Mouse (Mus musculus) midbrain, postnatal 0 days (tissue): ENCODE measurements around the gene Klrg2. TPM values are rescaled to one million over a fixed set of nuclear protein-coding genes. Genes with fewer than 3 reads are reported as not detected.

Experiments
- ATAC-seq: fragments of 200-750 bp; cut with Nextera tagmentation; 2 replicates; pipeline ENCODE4 v1.8.0; 2017; ENCODE audit warnings: moderate number of reproducible peaks, mild to moderate bottlenecking, moderate TSS enrichment, moderate library complexity; ENCODE audit not compliant: low FRiP score
- DNase-seq: peaks from one replicate; pipeline ENCODE4 v3.0.0-alpha.2; 2015; ENCODE audit warnings: low spot score
- H3K27ac ChIP-seq: fragments of 300-500 bp; sonication (generic); 2 replicates; pipeline ENCODE4 v1.5.1; 2014; ENCODE audit warnings: low read depth, mild to moderate bottlenecking, low read length, mixed read lengths
- H3K27me3 ChIP-seq: fragments of 300-500 bp; sonication (generic); 2 replicates; pipeline ENCODE4 v1.6.1; 2014; ENCODE audit warnings: low read length, control low read depth, mixed read lengths; ENCODE audit not compliant: insufficient read depth
- H3K36me3 ChIP-seq: fragments of 300-500 bp; sonication (generic); 2 replicates; pipeline ENCODE4 v1.6.1; 2014; ENCODE audit warnings: low read length, control low read depth, mixed read lengths; ENCODE audit not compliant: insufficient read depth
- H3K4me1 ChIP-seq: fragments of 300-500 bp; sonication (generic); 2 replicates; pipeline ENCODE4 v1.6.1; 2014; ENCODE audit warnings: mild to moderate bottlenecking, control low read depth, antibody characterized with exemption, low read length, mixed read lengths; ENCODE audit not compliant: insufficient read depth
- H3K4me2 ChIP-seq: fragments of 300-500 bp; sonication (generic); 2 replicates; pipeline ENCODE4 v1.6.1; 2014; ENCODE audit warnings: low read depth, mild to moderate bottlenecking, low read length, mixed read lengths; ENCODE audit not compliant: poor library complexity, severe bottlenecking
- H3K4me3 ChIP-seq: fragments of 300-500 bp; sonication (generic); 2 replicates; pipeline ENCODE4 v1.5.1; 2014; ENCODE audit warnings: low read depth, mild to moderate bottlenecking, low read length, moderate library complexity
- H3K9ac ChIP-seq: fragments of 300-500 bp; sonication (generic); replicated peaks from 2 replicates; pipeline ENCODE4 v1.6.1; 2014; ENCODE audit warnings: mild to moderate bottlenecking, low read length, moderate library complexity, mixed read lengths; ENCODE audit not compliant: poor library complexity, severe bottlenecking
- H3K9me3 ChIP-seq: fragments of 300-500 bp; sonication (generic); 2 replicates; pipeline ENCODE4 v1.6.1; 2016; ENCODE audit warnings: low read length, control low read depth
- CTCF ChIP-seq: IDR thresholded peaks from 2 replicates; pipeline ENCODE4 v1.5.1; 2016; ENCODE audit warnings: antibody characterized with exemption, mild to moderate bottlenecking
- WGBS: fragments of 180-500 bp; shearing (Covaris S2); extraction: QIAGEN DNeasy Blood & Tissue Kit; methylation state at CpG from one replicate; pipeline ENCODE4 v1.1.7; 2014; 5-methylcytosine and 5-hydroxymethylcytosine counted together
- polyA plus RNA-seq: library from polyadenylated mRNA; unstranded; fragments of >200 nt; fragmentation: Nextera tagmentation; extraction: Ambion mirVana; gene quantifications from 2 replicates; pipeline ENCODE4 v1.2.1, GENCODE M21; 2015
- total RNA-seq: library from RNA; depleted of rRNA; stranded (reverse); fragments of >200 nt; gene quantifications from 2 replicates; pipeline ENCODE4 v1.2.3, GENCODE M21; 2014

Gene Klrg2
- total and polyA plus RNA-seq, 2 experiments from 2014 or later, result 0.21 to 0.22 TPM

- 73% methylated on average over 11 of the region's 11 CpGs for WGBS
- TF ChIP-seq CTCF, result no peak
- ATAC-seq, result no peak
- peaks cover 10% of the 10 kb centered on the region; the same call in 1 of the 2 replicates for H3K4me1 ChIP-seq
- no peak overlapping the region for H3K9ac ChIP-seq
- no peak overlapping the region for H3K27ac ChIP-seq
- no peak overlapping the region for H3K4me3 ChIP-seq
- DNase-seq, result no peak
- H3K36me3 ChIP-seq, result no peaks in the 10 kb centered on the region
- no peaks in the 10 kb centered on the region for H3K9me3 ChIP-seq
- peaks cover 31% of the 10 kb centered on the region for H3K27me3 ChIP-seq
- H3K4me2 ChIP-seq, result no peak overlapping the region
Observed at GRCm38 (mm10) chr6:38640401-38640800, 3.4 kb upstream of the Klrg2 start.

GRCm38 (mm10) chr6:38635941-38636851 lies 846 bp downstream of the Klrg2 start:
- WGBS, result under 1% methylated on average over 60 of the region's 72 CpGs
- Histone ChIP-seq H3K36me3 (no peaks in the 10 kb centered on the region), H3K9me3 (no peaks in the 10 kb centered on the region), H3K4me1 (peaks cover 10% of the 10 kb centered on the region; the same call in 1 of the 2 replicates), H3K4me2 (peak overlapping the region; percentile 82), H3K4me3 (peak overlapping the region; percentile 50), H3K9ac (peak overlapping the region; percentile 46), H3K27ac (no peak overlapping the region), H3K27me3 (peaks cover 46% of the 10 kb centered on the region)
- DNase-seq, result peak; percentile 47
- TF ChIP-seq CTCF, result no peak
- peak; percentile 55 for ATAC-seq

DNA sequence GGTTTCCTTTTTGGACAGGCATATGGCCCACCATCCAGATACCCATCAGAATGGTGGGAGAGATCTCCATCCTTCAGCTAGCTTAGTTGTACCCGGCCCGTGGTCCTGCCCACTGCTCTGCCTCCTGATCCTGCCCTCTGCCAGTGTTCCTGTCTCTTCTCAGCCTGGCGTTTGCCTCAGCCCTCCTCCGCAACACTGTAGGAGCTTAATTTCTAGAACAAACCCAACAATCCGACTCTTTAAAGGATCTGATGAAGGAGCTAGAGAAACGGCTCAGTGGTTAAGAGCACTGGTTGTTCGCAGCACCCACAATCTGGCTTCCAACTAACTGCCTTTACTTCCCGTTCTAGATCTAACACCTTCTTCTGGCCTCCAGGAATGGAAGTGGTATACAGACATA lies 2.6 kb downstream of the Klrg2 start:
- Histone ChIP-seq H3K36me3 (no peaks in the 10 kb centered on the region), H3K9ac (no peak overlapping the region), H3K4me2 (no peak overlapping the region), H3K4me1 (peaks cover 10% of the 10 kb centered on the region; the same call in 1 of the 2 replicates), H3K27ac (no peak overlapping the region), H3K4me3 (no peak overlapping the region), H3K9me3 (no peaks in the 10 kb centered on the region), H3K27me3 (peaks cover 42% of the 10 kb centered on the region)
- no peak for TF ChIP-seq CTCF
- no peak for ATAC-seq
- DNase-seq, result no peak
- WGBS, result 86% methylated on average over 8 of the region's 8 CpGs

DNA sequence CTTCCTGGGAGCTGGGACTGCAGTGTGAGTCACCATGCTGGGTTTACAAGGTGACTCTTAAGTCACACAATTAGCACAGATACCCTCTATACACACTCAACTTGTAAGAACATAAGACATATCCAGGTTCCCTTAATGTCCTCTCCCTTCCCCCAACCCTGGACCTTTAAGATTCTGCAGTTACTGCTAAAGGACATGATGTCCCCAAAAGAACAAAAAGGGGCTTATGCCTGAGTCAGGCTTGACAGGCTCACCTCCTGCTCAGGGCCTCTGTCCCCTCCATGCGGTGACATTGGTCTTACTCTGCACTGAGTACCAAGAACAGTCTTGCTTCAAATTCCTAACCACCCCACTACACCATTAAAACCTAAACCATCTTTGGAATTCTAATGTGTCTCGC lies 4.2 kb downstream of the Klrg2 start:
- Histone ChIP-seq H3K4me2 (no peak overlapping the region), H3K4me1 (peaks cover 10% of the 10 kb centered on the region; the same call in 1 of the 2 replicates), H3K4me3 (no peak overlapping the region), H3K9ac (no peak overlapping the region), H3K27ac (no peak overlapping the region), H3K36me3 (no peaks in the 10 kb centered on the region), H3K9me3 (no peaks in the 10 kb centered on the region), H3K27me3 (peaks cover 37% of the 10 kb centered on the region)
- no peak for ATAC-seq
- DNase-seq, result no peak
- WGBS, result 96% methylated on average over 2 of the region's 2 CpGs
- TF ChIP-seq CTCF, result no peak

GRCm38 (mm10) chr6:38629556-38629955 lies 7.5 kb downstream of the Klrg2 start:
- no peak for DNase-seq
- H3K27ac ChIP-seq, result no peak overlapping the region
- H3K36me3 ChIP-seq, result no peaks in the 10 kb centered on the region
- 92% methylated on average over 1 of the region's 1 CpGs for WGBS
- no peaks in the 10 kb centered on the region for H3K9me3 ChIP-seq
- no peak for TF ChIP-seq CTCF
- H3K9ac ChIP-seq, result no peak overlapping the region
- H3K4me1 ChIP-seq, result no peaks in the 10 kb centered on the region
- H3K4me2 ChIP-seq, result no peak overlapping the region
- ATAC-seq, result no peak
- H3K4me3 ChIP-seq, result no peak overlapping the region
- H3K27me3 ChIP-seq, result peaks cover 8% of the 10 kb centered on the region

DNA sequence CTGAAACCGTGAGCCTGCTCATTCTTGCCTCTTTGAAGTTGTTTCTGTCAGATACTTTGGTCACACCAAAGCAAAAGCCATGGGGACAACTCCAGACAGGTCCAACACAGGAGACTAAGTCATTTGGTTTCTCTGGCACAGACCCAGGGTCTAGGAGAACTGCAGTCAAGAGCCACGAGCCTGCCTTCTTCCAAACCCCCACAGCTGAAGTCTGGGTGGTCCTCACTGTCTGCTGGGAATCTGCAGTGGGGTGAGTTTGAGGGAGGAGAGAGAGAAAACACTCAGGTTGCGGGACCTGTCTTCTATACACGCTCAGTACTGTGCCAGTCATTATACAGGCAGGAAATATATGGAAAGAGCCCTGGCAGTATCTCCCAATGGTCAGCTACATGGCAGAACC lies 9.6 kb downstream of the Klrg2 start:
- H3K9ac ChIP-seq, result no peak overlapping the region
- 79% methylated on average over 4 of the region's 4 CpGs for WGBS
- no peaks in the 10 kb centered on the region for H3K36me3 ChIP-seq
- H3K4me1 ChIP-seq, result no peaks in the 10 kb centered on the region
- H3K4me3 ChIP-seq, result no peak overlapping the region
- no peak for TF ChIP-seq CTCF
- DNase-seq, result no peak
- H3K27me3 ChIP-seq, result no peaks in the 10 kb centered on the region
- no peak overlapping the region for H3K4me2 ChIP-seq
- no peak for ATAC-seq
- H3K9me3 ChIP-seq, result no peaks in the 10 kb centered on the region
- H3K27ac ChIP-seq, result no peak overlapping the region
